Mouse (Mus musculus) adrenal gland, postnatal 10 days (tissue): Measurements from ENCODE around the gene Dvl2. TPM values are rescaled to one million over a fixed set of nuclear protein-coding genes. Genes with fewer than 3 reads are reported as not detected.

Experiments used
- microRNA-seq: library from miRNA; unstranded; fragments of <30 nt; microRNA quantifications from one replicate; pipeline ENCODE4 v1.2.0, GENCODE M21; 2021
- total RNA-seq, 2 experiments: library from RNA; stranded (reverse); gene quantifications; 2 replicates each; pipeline ENCODE4 v1.2.3; 2021

The Dvl2 gene
- total RNA-seq, 2 experiments from 2014 or later, result 15.7 to 23.0 TPM

Small RNA genes lying within 50 kb of the gene (microRNA-seq; reads per million reads assigned to microRNA genes)
- gene Gm44349 (not detected), gene Mir324 (5,227 reads per million, percentile 89 among the genes with 10 or more reads in this experiment)

Other genes with a start within 250 kb of the Dvl2 start
- 10 to 100 TPM; 53.9 to 67.5 TPM for gene Polr2a, start 242.0 kb upstream of the Dvl2 start, total RNA-seq
- not detected for gene Slc35g3, start 238.6 kb upstream of the Dvl2 start, total RNA-seq
- 10 to 100 TPM; 35.5 to 41.2 TPM for gene Zbtb4, start 234.7 kb upstream of the Dvl2 start, total RNA-seq
- 1 to 10 TPM; 2.3 to 7.9 TPM for gene Chrnb1, start 204.7 kb upstream of the Dvl2 start, total RNA-seq
- gene Fgf11, start 198.7 kb upstream of the Dvl2 start, total RNA-seq, result 1 to 10 TPM; 2.4 to 3.8 TPM
- gene Tmem102, start 195.0 kb upstream of the Dvl2 start, total RNA-seq, result 1 to 10 TPM; 1.0 TPM
- gene Gm39566, start 185.3 kb upstream of the Dvl2 start, total RNA-seq, result not detected
- not detected for gene Spem2, start 182.1 kb upstream of the Dvl2 start, total RNA-seq
- not detected for gene Spem1, start 178.4 kb upstream of the Dvl2 start, total RNA-seq
- gene Nlgn2, start 162.8 kb upstream of the Dvl2 start, total RNA-seq, result 10 to 100 TPM; 17.3 to 23.5 TPM
- 100 to 1,000 TPM; 137 to 145 TPM for gene Tmem256, start 162.1 kb upstream of the Dvl2 start, total RNA-seq
- 10 to 100 TPM; 49.2 to 59.2 TPM for gene Plscr3, start 154.2 kb upstream of the Dvl2 start, total RNA-seq
- under 1 TPM; 0.12 to 0.24 TPM for gene Tnk1, start 141.9 kb upstream of the Dvl2 start, total RNA-seq
- not detected for gene Tmem95, start 122.6 kb upstream of the Dvl2 start, total RNA-seq
- gene Kctd11, start 119.2 kb upstream of the Dvl2 start, total RNA-seq, result 1 to 10 TPM; 4.1 to 4.2 TPM
- 1 to 10 TPM; 4.3 to 4.7 TPM for gene Acap1, start 105.1 kb upstream of the Dvl2 start, total RNA-seq
- gene 2810408A11Rik, start 99.6 kb upstream of the Dvl2 start, total RNA-seq, result 1 to 10 TPM; 3.1 to 3.2 TPM
- 10 to 100 TPM; 33.6 to 48.1 TPM for gene Neurl4, start 99.5 kb upstream of the Dvl2 start, total RNA-seq
- gene Gps2, start 86.7 kb upstream of the Dvl2 start, total RNA-seq, result 10 to 100 TPM; 42.3 to 43.1 TPM
- 100 to 1,000 TPM; 578 to 644 TPM for gene Eif5a, start 78.6 kb upstream of the Dvl2 start, total RNA-seq
- 10 to 100 TPM; 19.6 to 44.5 TPM for gene Ybx2, start 64.8 kb upstream of the Dvl2 start, total RNA-seq
- 10 to 100 TPM; 67.6 to 81.9 TPM for gene Slc2a4, start 52.4 kb upstream of the Dvl2 start, total RNA-seq
- gene Cldn7, start 35.8 kb upstream of the Dvl2 start, total RNA-seq, result 1 to 10 TPM in 1 of 2 experiments, under 1 TPM in 1; 0.70 to 1.2 TPM
- gene Ctdnep1, start 19.4 kb upstream of the Dvl2 start, total RNA-seq, result 100 to 1,000 TPM; 117 to 148 TPM
- 10 to 100 TPM; 66.8 to 71.4 TPM for gene Elp5, start 18.1 kb upstream of the Dvl2 start, total RNA-seq
- gene Gabarap, start 9.5 kb upstream of the Dvl2 start, total RNA-seq, result 100 to 1,000 TPM; 339 to 345 TPM
- gene Phf23, start 4.8 kb upstream of the Dvl2 start, total RNA-seq, result 10 to 100 TPM; 43.5 to 50.5 TPM
- 1,000 to 10,000 TPM; 1,467 to 1,540 TPM for gene Acadvl, start 14.8 kb downstream of the Dvl2 start, total RNA-seq
- gene Dlg4, start 16.3 kb downstream of the Dvl2 start, total RNA-seq, result 10 to 100 TPM; 29.9 to 37.6 TPM
- 10 to 100 TPM; 35.0 to 76.1 TPM for gene Asgr1, start 53.5 kb downstream of the Dvl2 start, total RNA-seq
- gene Asgr2, start 92.0 kb downstream of the Dvl2 start, total RNA-seq, result 10 to 100 TPM; 17.1 to 37.9 TPM
- 1 to 10 TPM; 2.1 to 2.5 TPM for gene Mgl2, start 129.7 kb downstream of the Dvl2 start, total RNA-seq
- gene Clec10a, start 155.6 kb downstream of the Dvl2 start, total RNA-seq, result 1 to 10 TPM; 4.6 to 5.1 TPM
- gene Slc16a11, start 212.2 kb downstream of the Dvl2 start, total RNA-seq, result 1 to 10 TPM; 1.3 to 2.5 TPM
- gene Slc16a13, start 220.5 kb downstream of the Dvl2 start, total RNA-seq, result 1 to 10 TPM; 3.8 to 6.2 TPM
- gene Bcl6b, start 229.2 kb downstream of the Dvl2 start, total RNA-seq, result 10 to 100 TPM; 27.1 to 31.1 TPM
- gene 0610010K14Rik, start 237.3 kb downstream of the Dvl2 start, total RNA-seq, result 10 to 100 TPM; 58.6 to 62.3 TPM
- gene Gm21988, start 239.2 kb downstream of the Dvl2 start, total RNA-seq, result 1 to 10 TPM; 4.0 to 4.9 TPM
- 100 to 1,000 TPM; 139 to 162 TPM for gene Rnasek, start 239.2 kb downstream of the Dvl2 start, total RNA-seq